Mouse (Mus musculus) forebrain, embryonic 13.5 days (tissue): ENCODE measurements at regions not wholly inside any gene's neighbourhood (a gene's known extent, or its start where the extent isn't known, plus 50 kb on each side); places are given as distances from the start of the nearest gene placed in this dataset.

Experiments used
- ATAC-seq: fragments of 200-750 bp; cut with Nextera tagmentation; 2 replicates; pipeline ENCODE4 v1.8.0; 2017
- H3K27ac ChIP-seq: fragments of 300-500 bp; sonication (generic); 2 replicates; pipeline ENCODE4 v1.5.1; 2015; ENCODE audit warnings: inconsistent platforms, mild to moderate bottlenecking, moderate library complexity
- H3K27me3 ChIP-seq: fragments of 300-500 bp; sonication (generic); 2 replicates; pipeline ENCODE4 v1.6.1; 2015; ENCODE audit warnings: mild to moderate bottlenecking, inconsistent platforms
- H3K36me3 ChIP-seq: fragments of 300-500 bp; sonication (generic); 2 replicates; pipeline ENCODE4 v1.6.1; 2015; ENCODE audit warnings: mild to moderate bottlenecking, inconsistent platforms; ENCODE audit not compliant: poor library complexity, severe bottlenecking
- H3K4me1 ChIP-seq: fragments of 300-500 bp; sonication (generic); 2 replicates; pipeline ENCODE4 v1.6.1; 2015; ENCODE audit warnings: inconsistent platforms
- H3K4me2 ChIP-seq: fragments of 300-500 bp; sonication (generic); 2 replicates; pipeline ENCODE4 v1.6.1; 2015; ENCODE audit warnings: inconsistent platforms, mild to moderate bottlenecking, moderate library complexity
- H3K4me3 ChIP-seq: fragments of 300-500 bp; sonication (generic); 2 replicates; pipeline ENCODE4 v1.5.1; 2015; ENCODE audit warnings: mild to moderate bottlenecking, inconsistent platforms
- H3K9ac ChIP-seq: fragments of 300-500 bp; sonication (generic); 2 replicates; pipeline ENCODE4 v1.6.1; 2015; ENCODE audit warnings: mild to moderate bottlenecking, inconsistent platforms
- H3K9me3 ChIP-seq: fragments of 300-500 bp; sonication (generic); replicated peaks from 2 replicates; pipeline ENCODE4 v1.6.1; 2016; ENCODE audit warnings: inconsistent platforms
- WGBS: fragments of 180-500 bp; shearing (Covaris S2); methylation state at CpG from one replicate; pipeline ENCODE4 v1.1.7; 2015; 5-methylcytosine and 5-hydroxymethylcytosine counted together

DNA sequence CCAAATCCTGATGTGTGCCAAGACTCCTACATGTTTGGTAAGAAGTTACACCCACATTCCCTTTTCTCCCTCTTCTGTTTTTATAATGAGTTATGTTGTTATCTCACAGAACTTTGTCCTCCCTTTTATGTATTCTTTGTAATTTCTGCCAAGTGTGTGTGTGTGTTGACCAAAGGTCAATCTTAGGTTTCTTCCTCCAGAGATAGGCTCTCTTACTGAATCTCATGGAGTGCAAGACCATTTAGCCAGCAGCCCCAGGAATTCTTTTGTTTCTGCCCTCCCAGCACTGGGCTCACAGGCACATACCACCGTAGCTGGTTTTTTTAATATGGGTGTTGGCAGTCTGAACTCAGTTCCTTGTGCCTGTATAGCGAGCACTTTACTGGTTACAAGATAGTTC is 119.8 kb upstream of the Pmfbp1 start:
- no peak overlapping the region for H3K9ac ChIP-seq
- WGBS = 74% methylated on average over 2 of the region's 2 CpGs
- H3K36me3 ChIP-seq = no peaks in the 10 kb centered on the region
- no peaks in the 10 kb centered on the region for H3K9me3 ChIP-seq
- no peaks in the 10 kb centered on the region for H3K27me3 ChIP-seq
- no peak overlapping the region for H3K27ac ChIP-seq
- no peak overlapping the region for H3K4me2 ChIP-seq
- no peak overlapping the region for H3K4me3 ChIP-seq
- H3K4me1 ChIP-seq = no peaks in the 10 kb centered on the region
- ATAC-seq = no peak

DNA sequence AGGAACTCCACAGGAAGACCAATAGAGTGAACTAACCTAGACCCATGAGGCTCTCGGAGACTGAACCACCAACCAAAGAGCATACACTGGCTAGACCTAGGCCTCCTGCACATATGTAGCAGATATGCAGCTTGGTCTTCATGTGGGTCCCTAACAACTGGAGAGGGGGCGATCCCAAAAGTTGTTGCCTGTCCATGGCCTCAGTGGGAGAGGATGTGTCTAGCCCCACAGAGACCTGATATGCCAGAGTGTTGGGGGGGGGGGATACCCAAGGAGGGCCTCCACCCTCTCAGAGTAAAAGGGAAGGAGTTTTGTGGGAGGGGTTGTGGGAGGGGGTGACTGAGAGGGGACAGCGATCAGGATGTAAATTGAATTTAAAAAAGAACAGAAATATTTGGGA is 108.9 kb upstream of the Pmfbp1 start:
- Histone ChIP-seq H3K9me3 (no peaks in the 10 kb centered on the region), H3K4me2 (no peak overlapping the region), H3K36me3 (no peaks in the 10 kb centered on the region), H3K27me3 (no peaks in the 10 kb centered on the region), H3K9ac (no peak overlapping the region), H3K27ac (no peak overlapping the region), H3K4me3 (no peak overlapping the region), H3K4me1 (no peaks in the 10 kb centered on the region)
- ATAC-seq = no peak
- WGBS = 89% methylated on average over 3 of the region's 3 CpGs

DNA sequence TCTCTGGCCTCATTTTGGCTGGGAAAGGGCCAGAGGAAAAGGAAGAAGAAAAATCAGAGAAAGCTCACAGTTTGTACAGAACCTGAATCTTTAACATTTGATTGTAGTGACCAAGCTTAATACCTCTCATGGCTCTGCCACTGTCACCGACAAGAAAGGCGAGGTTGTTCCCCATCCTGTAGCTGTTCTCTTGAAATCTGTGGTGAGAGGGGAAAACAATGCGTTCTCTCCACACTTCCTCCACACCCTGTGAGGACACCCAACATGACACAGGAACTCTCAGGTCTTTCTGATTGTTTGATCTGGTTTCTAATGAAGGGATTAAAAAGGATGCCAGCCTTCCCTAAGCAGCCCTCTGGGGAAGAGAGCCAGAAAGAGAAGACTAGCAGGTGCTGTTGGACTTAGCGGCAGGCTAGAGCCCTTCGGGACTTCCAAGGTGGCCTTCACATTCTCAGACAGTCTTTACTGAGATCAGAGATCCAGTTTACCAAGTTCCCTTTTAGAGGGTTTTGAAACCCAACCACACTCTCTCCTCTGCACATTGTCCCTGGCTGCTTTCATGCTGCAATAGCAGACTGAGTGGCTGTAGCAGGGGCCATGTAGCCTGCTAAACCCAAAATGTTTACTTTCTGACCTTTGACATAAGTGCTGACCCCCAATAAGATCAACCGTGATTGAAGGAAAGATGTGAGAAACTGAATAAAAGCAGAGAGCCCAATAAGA is 98.5 kb upstream of the Pmfbp1 start:
- no peaks in the 10 kb centered on the region for H3K4me1 ChIP-seq
- no peak overlapping the region for H3K4me3 ChIP-seq
- WGBS = 80% methylated on average over 6 of the region's 6 CpGs
- ATAC-seq = no peak
- no peak overlapping the region for H3K4me2 ChIP-seq
- H3K36me3 ChIP-seq = no peaks in the 10 kb centered on the region
- no peak overlapping the region for H3K9ac ChIP-seq
- no peaks in the 10 kb centered on the region for H3K27me3 ChIP-seq
- H3K9me3 ChIP-seq = no peaks in the 10 kb centered on the region
- no peak overlapping the region for H3K27ac ChIP-seq

DNA sequence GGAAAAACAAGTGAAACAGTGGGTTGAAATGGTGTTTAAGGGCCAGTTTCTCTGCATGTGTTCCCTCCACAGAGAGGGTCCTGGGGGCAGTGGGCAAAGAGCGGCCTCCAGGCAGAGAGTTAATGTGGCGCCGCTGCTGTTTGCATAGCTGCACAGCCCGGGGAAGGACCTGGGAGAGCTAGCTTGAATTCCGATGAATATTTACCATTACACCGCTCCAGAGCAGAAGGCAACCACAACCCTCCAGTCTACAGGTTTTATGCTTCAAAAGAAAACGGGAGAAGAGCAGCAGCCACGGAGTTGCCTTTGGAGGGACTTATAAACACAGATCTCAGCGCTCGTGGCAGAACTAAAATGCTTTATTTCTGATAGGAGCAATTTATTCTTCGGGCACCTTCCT is 94.2 kb upstream of the Pmfbp1 start:
- 75% methylated on average over 11 of the region's 11 CpGs for WGBS
- H3K4me3 ChIP-seq = no peak overlapping the region
- no peaks in the 10 kb centered on the region for H3K4me1 ChIP-seq
- ATAC-seq = no peak
- H3K4me2 ChIP-seq = no peak overlapping the region
- no peaks in the 10 kb centered on the region for H3K27me3 ChIP-seq
- H3K9me3 ChIP-seq = no peaks in the 10 kb centered on the region
- no peak overlapping the region for H3K9ac ChIP-seq
- no peaks in the 10 kb centered on the region for H3K36me3 ChIP-seq
- no peak overlapping the region for H3K27ac ChIP-seq

DNA sequence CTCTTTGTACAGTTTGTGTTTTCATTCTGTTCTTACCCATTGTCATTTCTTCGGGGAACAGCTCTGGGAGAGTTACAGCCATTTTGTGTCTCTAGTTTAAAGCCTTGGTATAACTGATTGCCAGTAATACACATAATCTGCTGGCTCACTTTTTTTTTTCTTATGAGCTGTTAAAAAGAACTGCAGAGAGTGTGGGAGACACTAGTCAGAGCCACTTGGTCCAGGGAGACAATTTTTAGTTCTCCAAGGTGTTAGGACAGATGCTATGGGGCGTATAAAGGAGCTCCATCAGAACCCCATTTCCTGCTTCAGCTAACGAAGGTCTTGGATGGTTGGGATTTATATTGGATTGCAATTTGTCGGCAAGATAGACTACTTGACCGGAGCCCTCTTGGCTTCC is 93.6 kb upstream of the Pmfbp1 start:
- Histone ChIP-seq H3K9ac (no peak overlapping the region), H3K36me3 (no peaks in the 10 kb centered on the region), H3K4me2 (no peak overlapping the region), H3K27me3 (no peaks in the 10 kb centered on the region), H3K4me3 (no peak overlapping the region), H3K9me3 (no peaks in the 10 kb centered on the region), H3K4me1 (no peaks in the 10 kb centered on the region), H3K27ac (no peak overlapping the region)
- 86% methylated on average over 5 of the region's 5 CpGs for WGBS
- ATAC-seq = no peak

DNA sequence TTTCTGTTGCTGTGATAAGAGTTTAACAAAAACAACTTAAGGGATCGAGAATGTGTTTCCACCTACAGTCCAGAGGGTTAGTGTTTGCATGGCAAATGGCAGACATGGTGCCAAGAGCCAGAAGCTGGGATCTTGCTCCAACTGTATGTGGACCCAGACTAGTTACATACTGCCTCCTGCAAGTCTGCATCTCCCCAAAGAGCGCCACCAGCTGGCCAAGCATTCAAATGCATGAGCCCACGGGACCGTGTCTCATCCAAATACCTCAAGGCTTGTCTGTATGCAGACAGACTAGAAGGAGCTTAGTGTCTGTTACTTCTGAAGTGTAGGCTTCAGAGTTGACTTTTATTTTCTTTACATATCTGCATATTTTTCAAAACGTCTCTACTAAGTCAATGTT is 85.9 kb upstream of the Pmfbp1 start:
- Histone ChIP-seq H3K36me3 (no peaks in the 10 kb centered on the region), H3K27ac (no peak overlapping the region), H3K9ac (no peak overlapping the region), H3K4me2 (no peak overlapping the region), H3K27me3 (no peaks in the 10 kb centered on the region), H3K4me1 (no peaks in the 10 kb centered on the region), H3K4me3 (no peak overlapping the region), H3K9me3 (no peaks in the 10 kb centered on the region)
- ATAC-seq = no peak
- WGBS = 56% methylated on average over 5 of the region's 5 CpGs

DNA sequence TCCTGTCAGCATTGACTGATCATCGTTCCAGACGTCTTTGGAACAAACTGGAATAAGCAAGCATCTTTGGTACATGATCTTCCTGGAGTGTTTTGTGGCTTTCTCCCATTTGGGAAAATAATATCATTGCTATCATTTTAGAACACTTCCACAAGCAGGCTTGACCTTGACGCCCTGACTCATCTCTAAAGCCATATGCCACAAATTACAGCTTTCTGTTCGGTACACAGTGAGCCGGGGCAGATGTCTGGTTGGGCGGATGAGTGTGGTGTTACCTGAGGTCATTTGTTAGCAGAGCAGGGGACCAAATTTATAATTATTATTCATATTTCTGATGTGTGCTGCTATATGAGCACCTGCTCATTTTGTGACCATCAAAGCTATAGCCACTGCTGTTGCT is 83.3 kb upstream of the Pmfbp1 start:
- no peak overlapping the region for H3K4me2 ChIP-seq
- H3K9me3 ChIP-seq = no peaks in the 10 kb centered on the region
- no peak overlapping the region for H3K4me3 ChIP-seq
- ATAC-seq = no peak
- no peak overlapping the region for H3K9ac ChIP-seq
- no peak overlapping the region for H3K27ac ChIP-seq
- no peaks in the 10 kb centered on the region for H3K36me3 ChIP-seq
- WGBS = 88% methylated on average over 6 of the region's 6 CpGs
- H3K4me1 ChIP-seq = peaks cover 3% of the 10 kb centered on the region; the same call in 1 of the 2 replicates
- no peaks in the 10 kb centered on the region for H3K27me3 ChIP-seq

DNA sequence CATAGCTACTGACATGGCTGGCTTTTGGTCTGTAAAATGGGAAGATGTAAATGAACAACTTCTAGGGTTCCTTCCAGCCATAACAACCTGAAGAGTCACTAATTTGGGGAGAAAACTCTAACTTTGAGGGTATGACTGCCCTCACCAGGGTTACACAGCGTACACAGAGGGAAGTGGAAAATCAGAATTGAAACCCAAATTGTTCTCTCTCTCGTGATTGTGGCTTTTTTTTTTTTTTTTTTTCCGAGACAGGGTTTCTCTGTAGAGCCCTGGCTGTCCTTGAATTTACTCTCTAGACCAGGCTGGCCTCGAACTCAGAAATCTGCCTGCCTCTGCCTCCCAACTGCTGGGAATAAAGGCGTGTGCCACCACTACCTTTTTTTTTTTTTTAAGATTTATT is 80.4 kb upstream of the Pmfbp1 start:
- 90% methylated on average over 5 of the region's 5 CpGs for WGBS
- H3K27ac ChIP-seq = no peak overlapping the region
- ATAC-seq = no peak

DNA sequence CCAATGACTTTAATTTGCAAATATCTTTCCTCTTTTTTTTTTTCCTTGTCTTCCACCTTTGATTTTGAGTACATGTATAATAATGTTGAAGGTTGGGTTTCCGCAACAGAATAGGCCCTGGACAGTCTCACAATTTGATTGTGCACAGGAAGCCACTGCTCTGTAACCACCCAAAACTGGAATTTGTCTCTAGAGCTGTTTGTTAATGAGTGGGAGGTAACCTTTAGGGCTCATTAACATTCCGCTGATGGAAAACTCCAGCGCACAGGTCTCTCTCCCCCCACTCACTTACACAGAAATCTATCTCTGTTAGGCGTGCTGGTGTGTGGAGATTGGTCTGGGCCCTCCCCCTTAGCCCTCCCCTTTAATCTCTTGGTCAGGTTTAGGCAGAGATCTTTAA is 78.5 kb upstream of the Pmfbp1 start:
- no peak overlapping the region for H3K4me2 ChIP-seq
- no peaks in the 10 kb centered on the region for H3K9me3 ChIP-seq
- H3K27ac ChIP-seq = peak overlapping the region; percentile 89; the same call in 1 of the 2 replicates
- WGBS = 37% methylated on average over 4 of the region's 4 CpGs
- peaks cover 37% of the 10 kb centered on the region for H3K4me1 ChIP-seq
- no peak overlapping the region for H3K9ac ChIP-seq
- H3K27me3 ChIP-seq = no peaks in the 10 kb centered on the region
- H3K36me3 ChIP-seq = no peaks in the 10 kb centered on the region
- no peak for ATAC-seq
- H3K4me3 ChIP-seq = no peak overlapping the region

More for the DNA sequence above, 80.4 kb upstream of the Pmfbp1 start:
- H3K36me3 ChIP-seq = no peaks in the 10 kb centered on the region
- H3K9me3 ChIP-seq = no peaks in the 10 kb centered on the region
- no peak overlapping the region for H3K4me2 ChIP-seq
- peaks cover 26% of the 10 kb centered on the region for H3K4me1 ChIP-seq
- no peak overlapping the region for H3K4me3 ChIP-seq
- no peaks in the 10 kb centered on the region for H3K27me3 ChIP-seq
- H3K9ac ChIP-seq = no peak overlapping the region

DNA sequence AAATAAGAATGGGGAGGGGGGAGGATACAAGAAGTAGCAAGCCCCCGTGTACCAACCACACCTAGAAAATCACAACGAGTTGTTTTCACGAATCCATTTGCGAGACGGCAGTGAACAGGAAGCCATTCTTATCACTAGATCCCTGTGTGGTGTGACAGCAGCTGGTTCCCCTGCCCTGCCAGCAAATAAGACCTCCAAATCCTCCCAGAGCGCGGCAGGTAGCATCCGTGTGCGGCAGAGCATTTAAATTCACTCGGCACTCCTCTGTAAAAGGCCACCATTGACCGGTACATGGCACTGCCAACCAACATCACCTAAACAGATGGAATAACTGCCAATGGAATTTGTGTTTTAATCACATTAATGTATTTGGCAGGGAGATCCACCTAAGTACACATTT is 77.9 kb upstream of the Pmfbp1 start:
- Histone ChIP-seq H3K4me2 (peak overlapping the region; percentile 12; the same call in 1 of the 2 replicates), H3K4me3 (no peak overlapping the region), H3K4me1 (peaks cover 37% of the 10 kb centered on the region), H3K9ac (no peak overlapping the region), H3K36me3 (no peaks in the 10 kb centered on the region), H3K9me3 (no peaks in the 10 kb centered on the region), H3K27ac (peak overlapping the region; percentile 89), H3K27me3 (no peaks in the 10 kb centered on the region)
- no peak for ATAC-seq
- WGBS = 55% methylated on average over 11 of the region's 11 CpGs

DNA sequence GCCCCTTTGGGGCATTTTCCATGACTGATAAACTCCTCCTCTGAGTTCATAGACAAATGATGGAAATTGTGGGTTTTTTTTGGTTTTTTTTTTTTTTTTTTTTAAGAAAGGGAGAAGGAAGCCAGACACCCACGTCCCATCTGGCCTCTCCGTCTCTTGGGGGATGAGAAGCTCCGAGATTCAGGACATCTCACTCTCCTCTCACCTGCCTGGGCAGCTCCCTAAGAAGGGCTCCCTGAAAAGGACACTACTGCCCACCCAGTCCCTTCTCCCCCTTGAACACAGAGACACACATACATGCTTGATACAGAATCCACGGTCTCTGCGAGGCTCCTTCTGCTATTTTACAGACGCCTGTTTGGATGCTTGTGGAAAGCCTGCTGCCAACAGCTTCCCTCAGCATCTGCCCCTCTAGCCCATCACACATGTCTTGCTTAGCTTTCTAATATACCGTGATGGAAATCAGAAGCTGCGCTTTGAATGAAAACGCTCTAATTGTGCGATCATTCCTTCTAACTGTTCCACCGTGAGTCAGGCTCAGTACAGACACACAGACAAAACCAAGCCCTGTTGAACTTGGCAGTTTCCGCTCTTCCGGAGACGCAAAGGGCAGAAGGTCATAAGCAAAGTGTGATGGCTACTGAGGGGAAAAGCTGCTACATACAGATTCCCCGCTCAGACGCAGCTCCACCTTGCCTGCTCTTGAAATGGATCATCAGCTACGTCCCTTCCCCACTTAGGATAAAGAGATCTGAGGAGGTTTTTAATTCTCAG is 77.3 kb upstream of the Pmfbp1 start:
- Histone ChIP-seq H3K4me3 (no peak overlapping the region), H3K36me3 (no peaks in the 10 kb centered on the region), H3K27ac (peak overlapping the region; percentile 89), H3K9ac (peak overlapping the region; percentile 22), H3K9me3 (no peaks in the 10 kb centered on the region), H3K4me1 (peaks cover 37% of the 10 kb centered on the region), H3K27me3 (no peaks in the 10 kb centered on the region), H3K4me2 (peak overlapping the region; percentile 19; the same call in 1 of the 2 replicates)
- 61% methylated on average over 17 of the region's 17 CpGs for WGBS
- peak; percentile 25; the same call in 1 of the 2 replicates for ATAC-seq

DNA sequence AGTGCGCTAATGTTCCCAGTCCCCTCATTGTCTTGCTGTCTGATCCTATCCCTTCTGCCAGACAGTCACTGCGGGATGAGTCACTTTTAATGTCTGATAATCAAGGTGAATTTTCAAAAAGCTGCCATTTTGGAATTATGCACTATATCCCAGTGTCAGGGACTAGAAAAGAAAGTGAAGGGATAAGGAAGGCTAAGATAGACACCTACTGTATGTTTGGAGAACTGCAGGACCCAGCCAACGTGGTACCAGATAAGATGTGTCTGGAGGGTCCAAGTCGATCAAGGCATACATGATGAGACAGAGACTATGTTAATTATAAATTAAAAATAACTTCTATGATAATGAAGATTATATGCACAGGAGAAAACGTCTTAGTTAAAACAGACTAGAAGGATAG is 76.6 kb upstream of the Pmfbp1 start:
- no peaks in the 10 kb centered on the region for H3K9me3 ChIP-seq
- peak overlapping the region; percentile 89 for H3K27ac ChIP-seq
- peak overlapping the region; percentile 19; the same call in 1 of the 2 replicates for H3K4me2 ChIP-seq
- ATAC-seq = peak; percentile 90
- no peak overlapping the region; the same call in 1 of the 2 replicates for H3K9ac ChIP-seq
- H3K27me3 ChIP-seq = no peaks in the 10 kb centered on the region
- H3K36me3 ChIP-seq = no peaks in the 10 kb centered on the region
- WGBS = 27% methylated on average over 5 of the region's 5 CpGs
- H3K4me1 ChIP-seq = peaks cover 37% of the 10 kb centered on the region
- no peak overlapping the region for H3K4me3 ChIP-seq
